In the genomic region with DNA sequence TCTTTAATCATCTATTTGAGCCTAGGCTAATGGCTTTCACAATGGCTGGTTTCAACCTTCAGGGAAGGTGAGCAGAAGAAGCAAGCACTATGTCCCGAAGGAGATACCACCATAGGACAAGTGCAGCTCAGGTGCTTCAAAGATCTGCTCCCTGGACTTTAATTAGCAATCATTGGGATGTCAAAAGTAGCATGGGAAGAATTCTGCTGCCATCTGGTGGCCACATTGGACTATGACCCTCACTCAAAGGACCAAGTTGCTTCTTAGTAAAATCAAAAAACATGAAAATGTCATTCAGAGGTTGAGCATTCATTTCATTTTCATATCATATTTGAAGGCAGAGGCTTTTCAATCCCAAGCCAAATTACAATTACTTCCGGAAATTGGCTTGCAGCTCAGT, we compare ENCODE assay signal across 8 mouse cellular contexts.
DNase-seq lines count a peak whose midpoint lies in the region; ATAC-seq and TF ChIP-seq lines count a peak whose summit lies in the region.

No protein-coding gene starts in this region.

- intact Hi-C loops in left cerebral cortex, adult 2 months (cut with DNase I) = loop anchor here (1.0 to 2.0 kb wide), 5 partner anchors 152 to 975 kb away; no protein-coding TSS in a partner anchor

- TF ChIP-seq POLR2A in kidney, adult 2 months (IDR thresholded peaks at IDR 0.05; ENCODE audit: low read depth, low read length) = no peak
- TF ChIP-seq POLR2A in MEL (IDR thresholded peaks at IDR 0.05; ENCODE audit: control insufficient read depth in 1 of 2, insufficient read depth in 1 of 2, low read depth in 1 of 2, low read length in 2 of 2, poor library complexity in 1 of 2) = no peak

- ATAC-seq in kidney, embryonic 15.5 days (replicated peaks; ENCODE audit: low FRiP score) = no peak
- 0 out of 2 replicates have a peak, but pooled peaks have one; percentile 57 for ATAC-seq in frontal cortex, adult (ENCODE audit: low TSS enrichment)
- ATAC-seq in erythroid progenitor cell, adult 5-6 weeks (replicated peaks; ENCODE audit: low FRiP score, poor library complexity, severe bottlenecking) = no peak

- no peaks in the 10 kb centered on the region for H3K4me1 ChIP-seq in kidney, adult 2 months (ENCODE audit: control insufficient read depth, insufficient read depth, low read length)
- no peaks in the 10 kb centered on the region for H3K4me1 ChIP-seq in kidney, embryonic 15.5 days
- H3K4me1 ChIP-seq in MEL (ENCODE audit: control insufficient read depth in 1 of 2, insufficient read depth in 2 of 2, low read length in 2 of 2) = no peaks in the 10 kb centered on the region

- DNase-seq in kidney, adult 2 months = peak; percentile 59
- DNase-seq in MEL (ENCODE audit: low read depth, low spot score) = peak; percentile 43
- peak; percentile 13 for DNase-seq in c-Kit-positive CD71-positive TER-119-negative erythroid progenitor cells, embryonic 14.5 days (ENCODE audit: low read depth)
- DNase-seq in left cerebral cortex, adult 2 months (ENCODE audit: extremely low spot score in 1 of 2, low spot score in 2 of 2) = peak; percentile 52 to 57
- peak; percentile 81 for DNase-seq in retina, embryonic 14.5 days (ENCODE audit: low spot score)

- no peaks in the 10 kb centered on the region for H3K9me3 ChIP-seq in kidney, embryonic 15.5 days (replicated peaks)
- no peaks in the 10 kb centered on the region for H3K9me3 ChIP-seq in MEL (replicated peaks; ENCODE audit: insufficient read depth, low read length)

- no peak overlapping the region for H3K4me3 ChIP-seq in kidney, adult 2 months (ENCODE audit: insufficient read depth, low read depth, low read length)
- H3K4me3 ChIP-seq in kidney, embryonic 15.5 days (replicated peaks) = no peak overlapping the region
- no peak overlapping the region for H3K4me3 ChIP-seq in MEL (ENCODE audit: control insufficient read depth in 1 of 2, insufficient read depth in 1 of 2, low read depth in 2 of 2, low read length in 2 of 2)
- H3K4me3 ChIP-seq in left cerebral cortex, adult 2 months = no peak overlapping the region

- H3K36me3 ChIP-seq in kidney, adult 2 months (ENCODE audit: control insufficient read depth, insufficient read depth, low read length) = no peaks in the 10 kb centered on the region
- no peaks in the 10 kb centered on the region for H3K36me3 ChIP-seq in kidney, embryonic 15.5 days
- no peaks in the 10 kb centered on the region for H3K36me3 ChIP-seq in MEL (ENCODE audit: control insufficient read depth in 1 of 2, insufficient read depth in 2 of 2, low read length in 2 of 2)

- no peaks in the 10 kb centered on the region for H3K27me3 ChIP-seq in kidney, adult 2 months (replicated peaks; ENCODE audit: control insufficient read depth, insufficient read depth, low read length)
- no peaks in the 10 kb centered on the region for H3K27me3 ChIP-seq in kidney, embryonic 15.5 days
- H3K27me3 ChIP-seq in MEL (ENCODE audit: control insufficient read depth in 1 of 2, insufficient read depth in 2 of 2, low read length in 2 of 2) = no peaks in the 10 kb centered on the region; a peak in 1 of 4 replicates

- H3K9ac ChIP-seq in kidney, embryonic 15.5 days = no peak overlapping the region
- H3K9ac ChIP-seq in MEL (ENCODE audit: control insufficient read depth, low read depth, low read length, poor library complexity, severe bottlenecking) = no peak overlapping the region

- H3K27ac ChIP-seq in kidney, adult 2 months (ENCODE audit: insufficient read depth, low read depth, low read length) = no peak overlapping the region
- H3K27ac ChIP-seq in kidney, embryonic 15.5 days = no peak overlapping the region
- no peak overlapping the region for H3K27ac ChIP-seq in MEL (ENCODE audit: control insufficient read depth, low read depth, low read length)
- no peak overlapping the region for H3K27ac ChIP-seq in left cerebral cortex, adult 2 months

- WGBS in kidney, adult 2 months = 25% methylated on average over 2 of the region's 2 CpGs
- 37% methylated on average over 2 of the region's 2 CpGs for WGBS in kidney, embryonic 15.5 days

- peak; percentile 34 for TF ChIP-seq RAD21 in MEL (IDR thresholded peaks at IDR 0.05; ENCODE audit: low read depth, low read length)

- no peak overlapping the region for H3K4me2 ChIP-seq in kidney, embryonic 15.5 days

- no peaks in the 10 kb centered on the region for H3K79me2 ChIP-seq in MEL (ENCODE audit: control insufficient read depth, insufficient read depth, low read length, poor library complexity)

- TF ChIP-seq CTCF in kidney, adult 2 months (conservative IDR thresholded peaks at IDR 0.05; ENCODE audit: insufficient read depth, insufficient read length, low read depth, low read length) = peak; percentile 51
- peak; percentile 28 to 44 (median 36) for TF ChIP-seq CTCF in MEL (IDR thresholded peaks at IDR 0.05 in 2 of 3, conservative IDR thresholded peaks at IDR 0.05 in 1 of 3; ENCODE audit: control insufficient read depth in 1 of 3, insufficient read depth in 1 of 3, low read depth in 2 of 3, low read length in 3 of 3, poor library complexity in 1 of 3, severe bottlenecking in 1 of 3)
- TF ChIP-seq CTCF in left cerebral cortex, adult 2 months (IDR thresholded peaks at IDR 0.05) = peak; percentile 79

- TF ChIP-seq EP300 in MEL (IDR thresholded peaks at IDR 0.05; ENCODE audit: low read depth in 1 of 2, low read length in 2 of 2) = no peak

TF ChIP-seq in MEL, 35 proteins besides CTCF, POLR2A, EP300 and RAD21:
- no peak for TF ChIP-seq KAT2A (conservative IDR thresholded peaks at IDR 0.05; ENCODE audit: low read depth, low read length)
- TF ChIP-seq SMC3 (IDR thresholded peaks at IDR 0.05; ENCODE audit: low read depth, low read length) = peak; percentile 36
- TF ChIP-seq MAFK (IDR thresholded peaks at IDR 0.05; ENCODE audit: borderline replicate concordance, low read depth, low read length) = no peak
TF ChIP-seq in MEL: peak in this region for 1.

Comparison
In these comparisons a context has a peak if more than half of its experiments do, and no peak if none do; other contexts are left out.
1. DNase-seq: peak in every context shown above with its lines; median percentile 81 in retina, embryonic 14.5 days; 59 in kidney, adult 2 months; 54 in left cerebral cortex, adult 2 months; 43 in MEL; 13 in c-Kit-positive CD71-positive TER-119-negative erythroid progenitor cells, embryonic 14.5 days.